ENCODE assay signal across 12 mouse cellular contexts in the genomic region with DNA sequence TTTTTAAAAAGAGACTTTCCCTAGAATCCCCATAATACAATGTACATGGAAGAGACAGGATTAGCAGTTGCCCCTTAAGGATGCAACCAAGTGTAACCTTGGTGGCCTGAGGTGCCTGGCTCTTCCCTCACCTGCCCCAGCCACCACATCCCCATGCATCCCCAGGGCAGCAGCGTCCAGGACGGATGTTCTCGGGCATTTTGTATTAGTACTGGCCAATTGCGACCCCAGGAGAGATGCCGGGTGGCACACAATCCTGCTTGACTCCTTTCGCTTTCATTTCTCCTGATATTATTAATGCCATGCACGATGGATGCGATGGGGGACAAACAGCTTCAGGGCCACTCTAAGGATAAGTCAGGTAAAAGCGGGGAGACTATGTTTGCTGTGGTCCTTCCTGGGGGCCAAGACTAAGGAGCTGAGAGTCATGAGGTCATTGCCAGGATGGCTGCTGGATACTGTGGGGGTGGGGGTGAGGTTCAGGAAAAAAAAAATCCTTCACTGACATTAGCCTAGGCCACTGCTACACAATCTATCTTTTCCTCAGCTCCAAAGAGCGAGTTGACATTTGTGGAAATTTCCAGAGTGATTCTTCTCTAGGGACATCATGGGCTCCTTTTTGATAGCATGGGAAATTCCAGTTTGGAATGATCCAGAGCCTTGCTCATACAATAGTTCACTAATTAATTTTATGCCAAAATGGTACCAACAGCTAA. TPM values are rescaled to one million over a fixed set of nuclear protein-coding genes. Genes with fewer than 3 reads are reported as not detected.
DNase-seq lines count a peak whose midpoint lies in the region; ATAC-seq lines count a peak whose summit lies in the region.
"Had no signal": no experiment of that assay in that cellular context is flagged by ENCODE, and none has a peak within 500 bp of the region (broad histone marks: within the 10 kb centered on the region; RNA-seq: fewer than 3 reads in every experiment).

No protein-coding gene starts in this region.

- DNase-seq in heart, adult 11 months, result peak; percentile 96
- DNase-seq in heart, adult 18-20 months, result no peak
- no peak for DNase-seq in kidney, postnatal 4 days
- DNase-seq in lung, postnatal 36 days, result no peak
- no peak for DNase-seq in natural killer cell, adult 2 months (ENCODE audit: low spot score in 2 of 2)
- DNase-seq: adrenal gland, postnatal 10 days; midbrain, embryonic 14.5 days; right cerebral cortex, adult 18-20 months had no signal

- no peak overlapping the region for H3K9ac ChIP-seq in kidney, embryonic 15.5 days
- H3K9ac ChIP-seq in lung, embryonic 15.5 days, result no peak overlapping the region
- H3K9ac ChIP-seq in neural tube, embryonic 15.5 days (replicated peaks), result no peak overlapping the region

- H3K4me2 ChIP-seq in kidney, embryonic 15.5 days, result peak overlapping the region; percentile 47
- H3K4me2 ChIP-seq in lung, embryonic 15.5 days, result peak overlapping the region; percentile 39
- peak overlapping the region; percentile 9; the same call in 1 of the 2 replicates for H3K4me2 ChIP-seq in neural tube, embryonic 15.5 days

- H3K4me1 ChIP-seq in kidney, embryonic 15.5 days, result peaks cover 31% of the 10 kb centered on the region
- peaks cover 9% of the 10 kb centered on the region for H3K4me1 ChIP-seq in lung, embryonic 15.5 days
- H3K4me1 ChIP-seq in neural tube, embryonic 15.5 days, result peaks cover 18% of the 10 kb centered on the region

- no peak for ATAC-seq in kidney, embryonic 15.5 days (replicated peaks; ENCODE audit: low FRiP score)
- no peak for ATAC-seq in lung, embryonic 15.5 days (ENCODE audit: borderline replicate concordance, extremely low read depth, low FRiP score, low TSS enrichment)
- no peak for ATAC-seq in neural tube, embryonic 15.5 days (ENCODE audit: low FRiP score)
- ATAC-seq: forebrain, embryonic 14.5 days had no signal

- no peaks in the 10 kb centered on the region for H3K9me3 ChIP-seq in kidney, embryonic 15.5 days (replicated peaks)
- no peaks in the 10 kb centered on the region for H3K9me3 ChIP-seq in lung, embryonic 15.5 days
- H3K9me3 ChIP-seq in neural tube, embryonic 15.5 days (replicated peaks), result no peaks in the 10 kb centered on the region

- H3K4me3 ChIP-seq in kidney, embryonic 15.5 days (replicated peaks), result peak overlapping the region; percentile 19
- H3K4me3 ChIP-seq in lung, embryonic 15.5 days, result peak overlapping the region; percentile 13
- no peak overlapping the region for H3K4me3 ChIP-seq in neural tube, embryonic 15.5 days (replicated peaks)

- H3K27ac ChIP-seq in kidney, embryonic 15.5 days, result no peak overlapping the region
- no peak overlapping the region for H3K27ac ChIP-seq in lung, embryonic 15.5 days
- no peak overlapping the region for H3K27ac ChIP-seq in neural tube, embryonic 15.5 days (replicated peaks)

- 88% methylated on average over 10 of the region's 10 CpGs for WGBS in kidney, embryonic 15.5 days
- 79% methylated on average over 10 of the region's 10 CpGs for WGBS in lung, embryonic 15.5 days
- WGBS in neural tube, embryonic 15.5 days, result 97% methylated on average over 10 of the region's 10 CpGs

- no peaks in the 10 kb centered on the region for H3K36me3 ChIP-seq in kidney, embryonic 15.5 days
- no peaks in the 10 kb centered on the region for H3K36me3 ChIP-seq in lung, embryonic 15.5 days
- H3K36me3 ChIP-seq in neural tube, embryonic 15.5 days, result no peaks in the 10 kb centered on the region

- no peaks in the 10 kb centered on the region for H3K27me3 ChIP-seq in kidney, embryonic 15.5 days
- H3K27me3 ChIP-seq in lung, embryonic 15.5 days, result no peaks in the 10 kb centered on the region
- no peaks in the 10 kb centered on the region for H3K27me3 ChIP-seq in neural tube, embryonic 15.5 days (replicated peaks)

RNA-seq across cellular contexts. Expression of a gene that starts 1.7 kb away (rescaled TPM):
- 10 to 100 TPM; 14.1 to 14.9 TPM for total RNA-seq in heart, adult 18-20 months (2021)
- 0.99 and 1.1 TPM in 2 replicates for polyA plus RNA-seq in kidney, embryonic 15.5 days (2015; fragmentation: Nextera tagmentation; extraction: Ambion mirVana)
- polyA plus RNA-seq in lung, embryonic 15.5 days (2015; fragmentation: Nextera tagmentation; extraction: Ambion mirVana), result 0.96 and 1.2 TPM in 2 replicates
- 0.87 and 0.89 TPM in 2 replicates for polyA plus RNA-seq in neural tube, embryonic 15.5 days (2015; fragmentation: Nextera tagmentation; extraction: Ambion mirVana)
